Mouse (Mus musculus): ENCODE results near the gene Nab1. TPM values are rescaled to one million over a fixed set of nuclear protein-coding genes. Genes with fewer than 3 reads are reported as not detected.

The Nab1 gene
- polyA plus RNA-seq, 1 experiment from 2014 or later: 5.9 TPM

DNA sequence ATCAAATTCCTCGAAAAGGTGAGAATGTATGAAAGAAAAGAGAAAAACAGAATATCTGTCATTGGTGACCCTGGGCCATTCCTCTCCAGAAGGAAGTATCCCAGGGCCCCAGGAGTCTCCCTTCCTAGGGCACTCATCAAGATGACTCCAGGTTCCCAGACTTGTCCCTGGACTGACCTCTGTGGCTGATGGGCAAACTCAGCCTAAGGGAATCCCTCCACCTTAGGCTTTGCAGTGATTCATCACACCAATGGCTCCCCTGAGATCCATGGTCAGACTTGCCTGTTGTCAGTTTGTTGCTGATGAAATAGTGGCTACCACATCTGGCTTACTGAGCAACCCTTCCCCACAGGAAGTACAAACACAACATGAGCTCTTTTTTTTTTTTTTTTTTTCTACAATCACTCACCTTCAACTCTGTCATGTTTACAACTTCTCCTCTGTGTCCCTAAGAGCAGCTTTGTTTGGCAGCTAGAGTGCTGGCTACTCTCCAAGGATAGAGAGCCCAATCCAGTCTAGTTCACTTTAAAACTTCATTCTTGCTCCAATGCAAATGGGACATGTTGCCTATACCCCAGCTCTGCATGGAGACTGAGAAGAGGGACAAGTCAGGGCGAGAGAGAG lies 72.5 kb downstream of the Nab1 start:
- H3K36me3 ChIP-seq (ENCODE audit: control insufficient read depth, insufficient read depth, low read length): no peaks in the 10 kb centered on the region
- H3K4me3 ChIP-seq (ENCODE audit: low read depth, low read length): no peak overlapping the region
- no peaks in the 10 kb centered on the region for H3K4me1 ChIP-seq (ENCODE audit: control insufficient read depth, insufficient read depth, low read length)
- H3K9ac ChIP-seq (ENCODE audit: low read length): no peak overlapping the region
- H3K4me2 ChIP-seq: no peak overlapping the region
- H3K9me3 ChIP-seq (ENCODE audit: control insufficient read depth, low read length): no peaks in the 10 kb centered on the region
- H3K27ac ChIP-seq (ENCODE audit: low read depth, low read length): no peak overlapping the region
- H3K27me3 ChIP-seq (ENCODE audit: control insufficient read depth, insufficient read depth, low read length): no peaks in the 10 kb centered on the region
- 72% methylated on average over 2 of the region's 2 CpGs for WGBS
- no peak for DNase-seq (ENCODE audit: low spot score, missing footprints)
- no peak for ATAC-seq (ENCODE audit: low FRiP score)

DNA sequence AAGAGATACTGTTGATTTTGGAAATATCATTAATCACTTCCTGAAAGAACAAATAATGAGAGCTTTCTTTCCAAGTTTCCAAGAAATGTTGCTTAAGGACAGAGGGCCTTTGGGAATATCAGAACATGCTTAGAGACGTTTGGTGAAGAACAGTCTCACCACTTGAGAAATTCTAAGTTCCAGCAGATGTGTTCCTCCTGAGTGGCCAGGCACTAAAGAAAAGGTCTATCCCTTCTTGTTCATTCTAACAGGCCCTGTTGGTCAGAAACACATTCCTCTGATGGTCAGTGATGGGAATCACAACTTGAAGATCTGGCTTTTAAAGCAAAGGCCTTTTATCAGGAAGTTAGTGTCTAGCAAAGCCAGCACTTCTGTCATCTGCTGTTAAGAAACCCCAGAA lies 76.6 kb downstream of the Nab1 start:
- Histone ChIP-seq H3K4me1 (ENCODE audit: control insufficient read depth, insufficient read depth, low read length) (no peaks in the 10 kb centered on the region), H3K27me3 (ENCODE audit: control insufficient read depth, insufficient read depth, low read length) (no peaks in the 10 kb centered on the region), H3K9me3 (ENCODE audit: control insufficient read depth, low read length) (no peaks in the 10 kb centered on the region), H3K36me3 (ENCODE audit: control insufficient read depth, insufficient read depth, low read length) (no peaks in the 10 kb centered on the region), H3K27ac (ENCODE audit: low read depth, low read length) (no peak overlapping the region), H3K9ac (ENCODE audit: low read length) (no peak overlapping the region), H3K4me2 (no peak overlapping the region), H3K4me3 (ENCODE audit: low read depth, low read length) (no peak overlapping the region)
- ATAC-seq (ENCODE audit: low FRiP score) (no peak), DNase-seq (ENCODE audit: low spot score, missing footprints) (no peak)
- 76% methylated on average over 1 of the region's 1 CpGs for WGBS

GRCm38 (mm10) chr1:52423057-52423456 lies 77.4 kb downstream of the Nab1 start:
- WGBS: 89% methylated on average over 2 of the region's 2 CpGs

GRCm38 (mm10) chr1:52422137-52422536 lies 78.3 kb downstream of the Nab1 start:
- WGBS: 92% methylated on average over 3 of the region's 3 CpGs
- no peaks in the 10 kb centered on the region for H3K9me3 ChIP-seq (ENCODE audit: control insufficient read depth, low read length)
- H3K36me3 ChIP-seq (ENCODE audit: control insufficient read depth, insufficient read depth, low read length): no peaks in the 10 kb centered on the region
- no peak overlapping the region for H3K4me2 ChIP-seq
- DNase-seq (ENCODE audit: low spot score, missing footprints) (no peak), ATAC-seq (ENCODE audit: low FRiP score) (no peak)
- no peaks in the 10 kb centered on the region for H3K4me1 ChIP-seq (ENCODE audit: control insufficient read depth, insufficient read depth, low read length)
- no peak overlapping the region for H3K4me3 ChIP-seq (ENCODE audit: low read depth, low read length)
- no peak overlapping the region for H3K27ac ChIP-seq (ENCODE audit: low read depth, low read length)
- H3K9ac ChIP-seq (ENCODE audit: low read length): no peak overlapping the region
- no peaks in the 10 kb centered on the region for H3K27me3 ChIP-seq (ENCODE audit: control insufficient read depth, insufficient read depth, low read length)

More at GRCm38 (mm10) chr1:52423057-52423456, 77.4 kb downstream of the Nab1 start:
- Histone ChIP-seq H3K4me2 (no peak overlapping the region), H3K4me3 (ENCODE audit: low read depth, low read length) (no peak overlapping the region), H3K27me3 (ENCODE audit: control insufficient read depth, insufficient read depth, low read length) (no peaks in the 10 kb centered on the region), H3K27ac (ENCODE audit: low read depth, low read length) (no peak overlapping the region), H3K9me3 (ENCODE audit: control insufficient read depth, low read length) (no peaks in the 10 kb centered on the region), H3K36me3 (ENCODE audit: control insufficient read depth, insufficient read depth, low read length) (no peaks in the 10 kb centered on the region), H3K9ac (ENCODE audit: low read length) (no peak overlapping the region), H3K4me1 (ENCODE audit: control insufficient read depth, insufficient read depth, low read length) (no peaks in the 10 kb centered on the region)
- DNase-seq (ENCODE audit: low spot score, missing footprints) (no peak), ATAC-seq (ENCODE audit: low FRiP score) (no peak)

DNA sequence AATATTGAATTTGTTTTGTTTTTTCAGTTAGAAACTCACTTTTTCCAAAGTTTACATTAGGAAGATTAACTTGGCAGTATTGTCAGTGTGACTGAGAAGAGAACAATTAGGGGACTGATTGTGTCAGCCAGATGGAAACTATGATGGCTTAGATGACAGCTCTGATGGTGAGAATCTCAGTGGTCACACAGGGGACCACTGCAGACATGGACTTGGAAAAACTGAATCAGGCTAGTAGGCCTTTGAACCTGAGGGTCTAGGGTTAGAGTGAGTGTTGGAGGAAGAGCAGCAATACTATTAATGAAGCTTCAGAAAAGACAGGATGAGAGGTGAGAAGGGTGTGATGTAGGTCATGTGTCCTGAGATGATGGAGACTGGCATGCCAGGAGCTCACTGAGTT lies 78.9 kb downstream of the Nab1 start:
- H3K27ac ChIP-seq (ENCODE audit: low read depth, low read length): no peak overlapping the region
- no peaks in the 10 kb centered on the region for H3K36me3 ChIP-seq (ENCODE audit: control insufficient read depth, insufficient read depth, low read length)
- DNase-seq (ENCODE audit: low spot score, missing footprints) (no peak), ATAC-seq (ENCODE audit: low FRiP score) (no peak)
- H3K4me2 ChIP-seq: no peak overlapping the region
- H3K27me3 ChIP-seq (ENCODE audit: control insufficient read depth, insufficient read depth, low read length): no peaks in the 10 kb centered on the region
- H3K9me3 ChIP-seq (ENCODE audit: control insufficient read depth, low read length): no peaks in the 10 kb centered on the region
- no peaks in the 10 kb centered on the region for H3K4me1 ChIP-seq (ENCODE audit: control insufficient read depth, insufficient read depth, low read length)
- no peak overlapping the region for H3K4me3 ChIP-seq (ENCODE audit: low read depth, low read length)
- H3K9ac ChIP-seq (ENCODE audit: low read length): no peak overlapping the region

DNA sequence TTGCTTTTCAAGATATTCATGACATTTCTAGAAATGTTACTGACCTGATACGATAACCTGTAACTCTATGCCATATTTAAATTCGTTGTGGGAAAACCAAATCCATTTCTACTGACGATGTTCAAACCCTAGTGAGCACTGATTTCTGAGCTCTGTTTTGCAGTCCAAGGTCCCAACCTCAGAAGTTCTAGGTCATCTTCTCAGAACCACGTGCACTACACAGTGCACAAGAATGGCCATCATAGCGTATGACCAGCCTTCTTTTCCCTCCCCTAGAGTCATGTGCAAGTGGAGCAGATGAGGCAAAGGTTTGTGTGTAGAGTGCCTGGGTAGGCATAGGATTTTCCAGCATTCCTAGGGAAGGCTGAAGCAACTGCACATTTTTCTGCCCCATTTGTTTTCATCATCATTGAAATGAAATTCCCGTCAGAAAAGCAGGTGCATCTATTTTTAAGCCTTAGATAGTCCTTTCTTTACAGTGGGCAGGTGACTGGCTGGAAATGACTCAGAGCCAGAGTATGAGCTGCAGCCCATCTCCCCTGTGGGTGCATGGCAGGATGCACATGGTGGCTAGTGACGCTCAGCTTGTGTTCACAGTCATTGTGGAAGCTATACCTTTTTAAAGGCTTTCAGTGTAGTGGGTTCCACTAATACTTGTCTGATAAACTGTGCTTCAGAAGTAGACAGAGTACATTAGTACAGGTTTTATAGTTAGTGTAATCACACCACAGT lies 81.2 kb downstream of the Nab1 start:
- H3K27ac ChIP-seq (ENCODE audit: low read depth, low read length): no peak overlapping the region
- no peak for ATAC-seq (ENCODE audit: low FRiP score)
- H3K4me2 ChIP-seq: no peak overlapping the region
- no peaks in the 10 kb centered on the region for H3K27me3 ChIP-seq (ENCODE audit: control insufficient read depth, insufficient read depth, low read length)
- no peaks in the 10 kb centered on the region for H3K9me3 ChIP-seq (ENCODE audit: control insufficient read depth, low read length)
- H3K36me3 ChIP-seq (ENCODE audit: control insufficient read depth, insufficient read depth, low read length): no peaks in the 10 kb centered on the region
- no peaks in the 10 kb centered on the region for H3K4me1 ChIP-seq (ENCODE audit: control insufficient read depth, insufficient read depth, low read length)
- WGBS: 89% methylated on average over 7 of the region's 7 CpGs
- no peak overlapping the region for H3K9ac ChIP-seq (ENCODE audit: low read length)
- H3K4me3 ChIP-seq (ENCODE audit: low read depth, low read length): no peak overlapping the region
- no peak for DNase-seq (ENCODE audit: low spot score, missing footprints)

Other genes starting within 250 kb of the Nab1 start
- 9.2 and 12.6 TPM in 2 replicates for gene Nemp2, start 130.0 kb upstream of the Nab1 start, polyA plus RNA-seq (2014; fragmentation: Nextera tagmentation; extraction: Ambion mirVana)
- 3.1 and 3.4 TPM in 2 replicates for gene Mfsd6, start 226.8 kb upstream of the Nab1 start, polyA plus RNA-seq (2014; fragmentation: Nextera tagmentation; extraction: Ambion mirVana)